Mouse (Mus musculus): ENCODE measurements around the gene Ankrd66. TPM values are rescaled to one million over a fixed set of nuclear protein-coding genes. Genes with fewer than 3 reads are reported as not detected.

Ankrd66 gene
- total and polyA plus RNA-seq, 2 experiments from 2014 or later = 0.10 to 1.2 TPM

DNA sequence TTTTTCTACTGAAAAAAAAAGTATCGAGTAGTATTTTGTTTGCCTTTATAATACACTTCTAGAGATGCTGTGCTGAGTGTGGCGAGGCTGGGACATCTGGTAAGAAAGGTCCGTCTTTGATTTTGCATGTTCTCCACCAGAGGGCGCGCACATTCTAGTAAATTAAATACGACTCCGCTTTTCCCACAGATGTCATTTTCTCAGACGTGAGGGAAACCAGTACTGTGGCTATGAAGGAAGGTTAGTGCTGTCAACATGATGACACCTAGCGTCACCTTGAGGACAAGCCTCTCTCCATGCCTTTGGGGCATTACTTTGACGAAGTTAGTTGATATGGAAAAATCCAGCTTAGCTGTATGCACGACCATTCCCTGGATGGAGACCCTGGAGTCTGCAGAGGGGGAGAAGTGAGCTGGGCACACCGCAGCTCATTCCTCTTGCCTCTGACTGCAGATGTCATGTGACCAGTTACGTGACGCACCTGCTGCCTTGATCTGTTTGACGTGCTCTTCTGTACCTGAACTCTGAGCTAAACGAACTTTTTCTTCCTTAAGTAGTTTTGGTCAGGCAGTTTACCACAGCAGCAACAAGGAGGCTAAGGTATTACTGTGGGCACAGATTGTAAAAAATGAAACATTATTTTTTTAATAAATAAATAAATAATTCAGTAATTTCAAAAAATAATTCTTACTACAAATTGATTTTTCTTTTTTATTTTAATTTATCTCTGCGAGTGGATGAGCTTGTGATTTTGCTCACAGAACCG lies 24.6 kb downstream of the Ankrd66 start:
- ATAC-seq (peak; percentile 87), DNase-seq (ENCODE audit: low spot score) (peak; percentile 94)
- no peaks in the 10 kb centered on the region for H3K4me1 ChIP-seq (ENCODE audit: insufficient read depth, low read length)
- no peak overlapping the region for H3K4me3 ChIP-seq (ENCODE audit: low read length)
- H3K27me3 ChIP-seq (ENCODE audit: insufficient read depth, low read length) = no peaks in the 10 kb centered on the region
- H3K4me2 ChIP-seq (ENCODE audit: low read depth, low read length) = no peak overlapping the region
- H3K9ac ChIP-seq (replicated peaks; ENCODE audit: low read length) = no peak overlapping the region
- H3K36me3 ChIP-seq (ENCODE audit: insufficient read depth, low read length) = no peaks in the 10 kb centered on the region
- WGBS = 29% methylated on average over 18 of the region's 18 CpGs
- peak; percentile 85 for TF ChIP-seq CTCF (IDR thresholded peaks at IDR 0.05; ENCODE audit: low read depth)
- H3K27ac ChIP-seq = no peak overlapping the region
- H3K9me3 ChIP-seq (ENCODE audit: low read length) = peaks cover 8% of the 10 kb centered on the region

DNA sequence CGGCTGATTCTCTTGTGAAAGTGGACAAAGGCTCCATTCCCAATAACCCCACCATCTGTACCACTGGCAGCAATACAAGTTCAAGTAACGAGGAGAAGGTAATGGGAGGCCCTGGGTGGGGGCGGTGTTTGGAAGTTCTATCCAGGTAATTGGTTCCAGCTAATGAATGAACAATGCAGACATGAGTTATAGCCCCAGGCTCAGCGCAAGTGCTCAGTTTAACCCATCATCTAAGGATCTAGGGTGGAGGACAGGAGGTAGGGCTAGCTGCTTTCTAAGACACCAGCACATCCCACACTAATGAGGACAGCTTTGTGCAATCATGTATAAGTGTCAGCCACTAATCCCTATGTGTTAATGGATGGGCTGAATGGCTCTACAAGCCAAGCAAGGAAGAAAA lies 32.7 kb downstream of the Ankrd66 start:
- DNase-seq (ENCODE audit: low spot score) = no peak
- no peak overlapping the region for H3K27ac ChIP-seq
- no peaks in the 10 kb centered on the region for H3K27me3 ChIP-seq (ENCODE audit: insufficient read depth, low read length)
- no peak for ATAC-seq
- WGBS = 59% methylated on average over 4 of the region's 4 CpGs
- H3K4me2 ChIP-seq (ENCODE audit: low read depth, low read length) = no peak overlapping the region
- no peak for TF ChIP-seq CTCF (IDR thresholded peaks at IDR 0.05; ENCODE audit: low read depth)
- no peaks in the 10 kb centered on the region for H3K4me1 ChIP-seq (ENCODE audit: insufficient read depth, low read length)
- H3K9ac ChIP-seq (replicated peaks; ENCODE audit: low read length) = no peak overlapping the region
- H3K36me3 ChIP-seq (ENCODE audit: insufficient read depth, low read length) = no peaks in the 10 kb centered on the region
- H3K4me3 ChIP-seq (ENCODE audit: low read length) = no peak overlapping the region
- H3K9me3 ChIP-seq (ENCODE audit: low read length) = peaks cover 8% of the 10 kb centered on the region

DNA sequence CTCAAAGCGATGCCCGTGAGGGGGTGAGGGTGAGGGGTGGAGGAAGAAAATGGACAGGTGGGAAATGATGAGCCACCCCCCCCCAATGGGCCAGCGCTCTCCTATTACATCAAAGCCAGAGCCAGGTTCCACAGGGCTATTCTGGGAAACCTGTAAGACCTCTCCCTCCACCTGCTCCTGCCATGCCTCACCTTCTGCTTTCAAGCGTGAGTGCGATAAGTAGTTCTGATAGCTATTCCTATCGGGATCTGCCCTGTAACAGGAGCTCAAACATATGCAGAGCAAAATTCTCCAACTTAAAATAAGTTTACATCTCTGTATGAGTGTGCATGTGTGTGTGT lies 38.9 kb downstream of the Ankrd66 start:
- no peak overlapping the region for H3K27ac ChIP-seq
- DNase-seq (ENCODE audit: low spot score) (no peak), ATAC-seq (no peak)
- no peaks in the 10 kb centered on the region for H3K4me1 ChIP-seq (ENCODE audit: insufficient read depth, low read length)
- no peaks in the 10 kb centered on the region for H3K27me3 ChIP-seq (ENCODE audit: insufficient read depth, low read length)
- H3K9ac ChIP-seq (replicated peaks; ENCODE audit: low read length) = no peak overlapping the region
- no peak for TF ChIP-seq CTCF (IDR thresholded peaks at IDR 0.05; ENCODE audit: low read depth)
- H3K36me3 ChIP-seq (ENCODE audit: insufficient read depth, low read length) = no peaks in the 10 kb centered on the region
- no peak overlapping the region for H3K4me3 ChIP-seq (ENCODE audit: low read length)
- 67% methylated on average over 6 of the region's 6 CpGs for WGBS
- H3K4me2 ChIP-seq (ENCODE audit: low read depth, low read length) = no peak overlapping the region
- H3K9me3 ChIP-seq (ENCODE audit: low read length) = no peaks in the 10 kb centered on the region

DNA sequence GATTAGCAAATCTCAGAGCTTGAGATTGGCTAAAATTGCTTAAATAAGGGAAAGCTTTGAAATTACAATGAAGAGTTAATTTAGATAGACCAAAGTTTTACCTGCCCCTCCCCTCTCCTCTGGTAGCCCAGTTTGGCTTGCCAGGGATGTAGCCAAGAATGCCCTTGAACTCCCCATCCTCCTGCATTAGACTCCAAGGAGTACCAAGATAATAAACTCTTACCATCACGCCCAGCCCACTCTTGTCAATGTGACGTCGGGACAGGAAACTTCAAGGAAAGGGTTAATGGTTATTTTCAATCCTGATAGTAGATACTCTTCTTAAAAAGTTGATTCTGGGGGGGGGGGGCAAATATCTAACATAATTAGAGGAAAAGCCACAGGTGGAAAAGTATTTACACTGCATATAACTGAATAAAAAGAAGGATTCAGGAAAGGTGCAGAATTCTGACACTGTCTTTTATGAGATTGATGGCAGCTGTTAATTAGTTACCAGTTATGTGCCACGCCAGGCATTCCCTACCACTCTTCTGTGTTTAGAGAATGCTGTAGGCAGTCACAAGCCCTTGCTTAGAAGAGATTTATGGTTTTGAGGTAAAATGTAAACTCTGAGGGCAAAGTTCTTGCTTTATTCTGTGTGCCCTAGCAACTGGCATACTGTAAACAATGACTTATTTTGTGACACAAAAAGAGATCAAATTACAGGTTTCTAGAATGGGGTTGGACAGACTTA lies 39.4 kb downstream of the Ankrd66 start:
- no peaks in the 10 kb centered on the region for H3K36me3 ChIP-seq (ENCODE audit: insufficient read depth, low read length)
- no peak for DNase-seq (ENCODE audit: low spot score)
- H3K27ac ChIP-seq = no peak overlapping the region
- H3K9me3 ChIP-seq (ENCODE audit: low read length) = no peaks in the 10 kb centered on the region
- H3K9ac ChIP-seq (replicated peaks; ENCODE audit: low read length) = no peak overlapping the region
- H3K4me2 ChIP-seq (ENCODE audit: low read depth, low read length) = no peak overlapping the region
- H3K27me3 ChIP-seq (ENCODE audit: insufficient read depth, low read length) = no peaks in the 10 kb centered on the region
- WGBS = 75% methylated on average over 4 of the region's 4 CpGs
- no peak overlapping the region for H3K4me3 ChIP-seq (ENCODE audit: low read length)
- ATAC-seq = no peak
- no peak for TF ChIP-seq CTCF (IDR thresholded peaks at IDR 0.05; ENCODE audit: low read depth)
- no peaks in the 10 kb centered on the region for H3K4me1 ChIP-seq (ENCODE audit: insufficient read depth, low read length)

DNA sequence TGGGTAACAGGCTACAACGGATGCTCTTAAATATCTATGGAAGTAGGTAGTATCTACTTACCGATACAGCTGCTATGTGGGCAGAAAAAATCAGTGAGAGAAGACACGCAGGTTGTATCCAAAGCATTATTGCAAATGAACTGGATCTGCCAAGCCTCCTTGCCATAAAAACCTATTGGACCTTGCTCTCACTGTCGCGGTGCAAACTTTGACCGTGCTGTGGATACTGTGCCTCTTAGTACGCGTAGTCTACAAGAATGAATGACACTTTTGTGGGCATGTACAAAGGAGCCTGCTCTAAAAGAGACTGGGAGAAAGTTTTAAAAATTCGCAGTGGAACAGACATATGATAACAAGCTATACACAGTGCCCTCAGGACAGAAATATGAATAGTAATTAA lies 40.8 kb downstream of the Ankrd66 start, which contains the start of gene Mep1a:
Mep1a (minus strand) TSS at position 221 of the 400 bp plus-strand sequence.
- no peak for ATAC-seq

DNA sequence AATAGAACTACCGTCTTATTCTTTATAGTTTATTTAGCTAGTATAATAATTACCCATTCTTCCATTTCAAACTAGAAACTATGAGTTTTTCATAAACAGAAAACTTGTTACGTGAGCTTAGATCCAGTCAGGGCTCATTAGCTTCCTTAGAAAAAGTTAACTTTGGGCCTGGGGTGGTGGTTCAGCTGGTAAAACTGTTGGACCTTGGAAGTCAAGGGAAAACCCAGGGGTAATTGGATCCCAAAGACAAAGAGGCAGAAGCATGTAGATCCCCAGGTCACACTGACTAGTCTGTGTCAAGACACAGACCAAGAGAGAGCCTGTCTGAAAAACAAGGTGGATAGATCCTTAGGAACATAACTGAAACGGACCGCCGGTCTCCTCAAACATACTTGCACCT lies 41.8 kb downstream of the Ankrd66 start:
- ATAC-seq (no peak), DNase-seq (ENCODE audit: low spot score) (no peak)
- no peaks in the 10 kb centered on the region for H3K4me1 ChIP-seq (ENCODE audit: insufficient read depth, low read length)
- H3K9me3 ChIP-seq (ENCODE audit: low read length) = no peaks in the 10 kb centered on the region
- no peak overlapping the region for H3K4me2 ChIP-seq (ENCODE audit: low read depth, low read length)
- H3K27ac ChIP-seq = no peak overlapping the region
- no peaks in the 10 kb centered on the region for H3K36me3 ChIP-seq (ENCODE audit: insufficient read depth, low read length)
- WGBS = 96% methylated on average over 5 of the region's 5 CpGs
- no peak for TF ChIP-seq CTCF (IDR thresholded peaks at IDR 0.05; ENCODE audit: low read depth)
- H3K9ac ChIP-seq (replicated peaks; ENCODE audit: low read length) = no peak overlapping the region
- no peak overlapping the region for H3K4me3 ChIP-seq (ENCODE audit: low read length)
- no peaks in the 10 kb centered on the region for H3K27me3 ChIP-seq (ENCODE audit: insufficient read depth, low read length)

More for the DNA sequence above, 40.8 kb downstream of the Ankrd66 start, which contains the start of gene Mep1a:
- no peaks in the 10 kb centered on the region for H3K27me3 ChIP-seq (ENCODE audit: insufficient read depth, low read length)
- no peaks in the 10 kb centered on the region for H3K36me3 ChIP-seq (ENCODE audit: insufficient read depth, low read length)
- no peak for TF ChIP-seq CTCF (IDR thresholded peaks at IDR 0.05; ENCODE audit: low read depth)
- no peaks in the 10 kb centered on the region for H3K4me1 ChIP-seq (ENCODE audit: insufficient read depth, low read length)
- H3K4me3 ChIP-seq (ENCODE audit: low read length) = no peak within 1 kb of the TSS
- H3K9me3 ChIP-seq (ENCODE audit: low read length) = no peaks in the 10 kb centered on the region
- no peak within 1 kb of the TSS for H3K9ac ChIP-seq (replicated peaks; ENCODE audit: low read length)
- H3K27ac ChIP-seq = no peak within 1 kb of the TSS
- WGBS = 88% methylated on average over 9 of the region's 9 CpGs
- DNase-seq (ENCODE audit: low spot score) = no peak
- no peak within 1 kb of the TSS for H3K4me2 ChIP-seq (ENCODE audit: low read depth, low read length)

DNA sequence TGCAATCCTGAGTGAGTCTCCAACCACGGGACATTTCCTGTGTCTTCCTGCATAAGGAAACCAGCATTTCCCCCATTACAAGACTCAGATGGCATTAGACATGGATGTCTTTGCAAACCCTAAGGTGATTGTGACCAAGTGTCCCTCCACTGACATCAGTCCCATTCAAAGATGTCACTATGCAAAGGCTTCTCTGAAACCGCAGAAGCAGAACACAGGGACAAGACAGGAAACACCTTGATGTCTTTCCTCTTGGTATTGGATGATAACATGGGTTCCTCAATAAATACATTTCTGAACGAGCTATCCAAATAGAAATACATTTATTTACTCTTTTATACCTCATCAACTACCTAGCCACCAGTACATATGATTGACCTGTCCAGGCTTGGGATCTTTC lies 42.2 kb downstream of the Ankrd66 start:
- WGBS = 80% methylated on average over 3 of the region's 3 CpGs
- Histone ChIP-seq H3K9ac (replicated peaks; ENCODE audit: low read length) (no peak overlapping the region), H3K27ac (no peak overlapping the region), H3K36me3 (ENCODE audit: insufficient read depth, low read length) (no peaks in the 10 kb centered on the region), H3K4me3 (ENCODE audit: low read length) (no peak overlapping the region), H3K27me3 (ENCODE audit: insufficient read depth, low read length) (no peaks in the 10 kb centered on the region), H3K4me1 (ENCODE audit: insufficient read depth, low read length) (no peaks in the 10 kb centered on the region), H3K9me3 (ENCODE audit: low read length) (no peaks in the 10 kb centered on the region), H3K4me2 (ENCODE audit: low read depth, low read length) (no peak overlapping the region)
- ATAC-seq (no peak), DNase-seq (ENCODE audit: low spot score) (no peak)
- TF ChIP-seq CTCF (IDR thresholded peaks at IDR 0.05; ENCODE audit: low read depth) = no peak

Data from hindbrain, postnatal 0 days (tissue).